Mouse (Mus musculus) lung, embryonic 15.5 days (tissue): ENCODE measurements around the gene Ppef2. TPM values are rescaled to one million over a fixed set of nuclear protein-coding genes. Genes with fewer than 3 reads are reported as not detected.

ENCODE experiments used
- ATAC-seq: fragments of 200-750 bp; cut with Nextera tagmentation; 2 replicates; pipeline ENCODE4 v1.8.0; 2017; ENCODE audit warnings: moderate number of reproducible peaks, borderline replicate concordance; ENCODE audit not compliant: low FRiP score, low TSS enrichment; ENCODE audit errors: extremely low read depth
- H3K27ac ChIP-seq: fragments of 300-500 bp; sonication (generic); 2 replicates; pipeline ENCODE4 v1.5.1; 2015; ENCODE audit warnings: moderate library complexity, mild to moderate bottlenecking, inconsistent platforms
- H3K27me3 ChIP-seq: fragments of 300-500 bp; sonication (generic); 2 replicates; pipeline ENCODE4 v1.6.1; 2015; ENCODE audit warnings: inconsistent platforms
- H3K36me3 ChIP-seq: fragments of 300-500 bp; sonication (generic); 2 replicates; pipeline ENCODE4 v1.6.1; 2015; ENCODE audit warnings: inconsistent platforms
- H3K4me1 ChIP-seq: fragments of 300-500 bp; sonication (generic); 2 replicates; pipeline ENCODE4 v1.6.1; 2015; ENCODE audit warnings: inconsistent platforms
- H3K4me2 ChIP-seq: fragments of 300-500 bp; sonication (generic); 2 replicates; pipeline ENCODE4 v1.6.1; 2015; ENCODE audit warnings: inconsistent platforms, mild to moderate bottlenecking, moderate library complexity
- H3K4me3 ChIP-seq: fragments of 300-500 bp; sonication (generic); 2 replicates; pipeline ENCODE4 v1.5.1; 2015; ENCODE audit warnings: mild to moderate bottlenecking, inconsistent platforms
- H3K9ac ChIP-seq: fragments of 300-500 bp; sonication (generic); 2 replicates; pipeline ENCODE4 v1.6.1; 2015; ENCODE audit warnings: inconsistent platforms
- H3K9me3 ChIP-seq: fragments of 300-500 bp; sonication (generic); 2 replicates; pipeline ENCODE4 v1.6.1; 2016; ENCODE audit warnings: inconsistent platforms
- WGBS: fragments of 180-500 bp; shearing (Covaris S2); methylation state at CpG from one replicate; pipeline ENCODE4 v1.1.7; 2015; 5-methylcytosine and 5-hydroxymethylcytosine counted together
- polyA plus RNA-seq: library from polyadenylated mRNA; unstranded; fragments of >200 nt; fragmentation: Nextera tagmentation; extraction: Ambion mirVana; gene quantifications from 2 replicates; pipeline ENCODE4 v1.2.1, GENCODE M21; 2015

Gene Ppef2
- polyA plus RNA-seq, 1 experiment from 2014 or later, result 0.16 TPM

- ATAC-seq, result no peak
- Histone ChIP-seq H3K9ac (no peak overlapping the region), H3K27ac (no peak overlapping the region), H3K36me3 (no peaks in the 10 kb centered on the region), H3K4me1 (no peaks in the 10 kb centered on the region; the same call in 1 of the 2 replicates), H3K4me2 (no peak overlapping the region), H3K9me3 (no peaks in the 10 kb centered on the region), H3K27me3 (no peaks in the 10 kb centered on the region), H3K4me3 (no peak overlapping the region)
- 80% methylated on average over 4 of the region's 4 CpGs for WGBS
These were observed 22.7 kb downstream of the Ppef2 start for GRCm38 (mm10) chr5:92233366-92233765.

GRCm38 (mm10) chr5:92231836-92232235 is 24.2 kb downstream of the Ppef2 start:
- Histone ChIP-seq H3K9ac (no peak overlapping the region), H3K4me2 (no peak overlapping the region), H3K4me3 (no peak overlapping the region), H3K9me3 (no peaks in the 10 kb centered on the region), H3K27ac (no peak overlapping the region), H3K4me1 (no peaks in the 10 kb centered on the region; the same call in 1 of the 2 replicates), H3K36me3 (no peaks in the 10 kb centered on the region), H3K27me3 (no peaks in the 10 kb centered on the region)
- ATAC-seq, result no peak
- WGBS, result 63% methylated on average over 10 of the region's 10 CpGs

GRCm38 (mm10) chr5:92230306-92230705 is 25.8 kb downstream of the Ppef2 start:
- 74% methylated on average over 11 of the region's 11 CpGs for WGBS
- ATAC-seq, result no peak
- Histone ChIP-seq H3K9ac (no peak overlapping the region), H3K4me1 (no peaks in the 10 kb centered on the region; the same call in 1 of the 2 replicates), H3K27ac (no peak overlapping the region), H3K4me3 (no peak overlapping the region), H3K36me3 (no peaks in the 10 kb centered on the region), H3K9me3 (no peaks in the 10 kb centered on the region), H3K27me3 (no peaks in the 10 kb centered on the region), H3K4me2 (no peak overlapping the region)

- Histone ChIP-seq H3K4me1 (no peaks in the 10 kb centered on the region), H3K27ac (no peak overlapping the region), H3K36me3 (no peaks in the 10 kb centered on the region), H3K4me2 (no peak overlapping the region), H3K4me3 (no peak overlapping the region), H3K9ac (no peak overlapping the region), H3K27me3 (no peaks in the 10 kb centered on the region), H3K9me3 (no peaks in the 10 kb centered on the region)
- WGBS, result 92% methylated on average over 3 of the region's 3 CpGs
- no peak for ATAC-seq
These were observed 26.6 kb downstream of the Ppef2 start for GRCm38 (mm10) chr5:92229514-92229913.

- no peak overlapping the region for H3K4me2 ChIP-seq
These were observed 27.3 kb downstream of the Ppef2 start for GRCm38 (mm10) chr5:92228776-92229175.

GRCm38 (mm10) chr5:92227782-92228181 is 28.3 kb downstream of the Ppef2 start:
- H3K4me2 ChIP-seq, result no peak overlapping the region
- no peak for ATAC-seq

More at GRCm38 (mm10) chr5:92228776-92229175, 27.3 kb downstream of the Ppef2 start:
- H3K27ac ChIP-seq, result no peak overlapping the region
- no peak overlapping the region for H3K4me3 ChIP-seq
- H3K9me3 ChIP-seq, result no peaks in the 10 kb centered on the region
- H3K4me1 ChIP-seq, result no peaks in the 10 kb centered on the region
- no peaks in the 10 kb centered on the region for H3K27me3 ChIP-seq
- no peak overlapping the region for H3K9ac ChIP-seq
- ATAC-seq, result no peak
- WGBS, result 29% methylated on average over 10 of the region's 10 CpGs
- no peaks in the 10 kb centered on the region for H3K36me3 ChIP-seq

GRCm38 (mm10) chr5:92220287-92220902 is 35.7 kb downstream of the Ppef2 start:
- H3K9me3 ChIP-seq, result no peaks in the 10 kb centered on the region
- H3K4me1 ChIP-seq, result no peaks in the 10 kb centered on the region
- no peak for ATAC-seq
- no peaks in the 10 kb centered on the region for H3K27me3 ChIP-seq
- no peak overlapping the region for H3K9ac ChIP-seq
- H3K4me2 ChIP-seq, result no peak overlapping the region
- 75% methylated on average over 8 of the region's 8 CpGs for WGBS
- H3K4me3 ChIP-seq, result no peak overlapping the region
- H3K36me3 ChIP-seq, result no peaks in the 10 kb centered on the region
- H3K27ac ChIP-seq, result no peak overlapping the region

More at GRCm38 (mm10) chr5:92227782-92228181, 28.3 kb downstream of the Ppef2 start:
- Histone ChIP-seq H3K9me3 (no peaks in the 10 kb centered on the region), H3K36me3 (no peaks in the 10 kb centered on the region), H3K27ac (no peak overlapping the region), H3K4me1 (no peaks in the 10 kb centered on the region), H3K9ac (no peak overlapping the region), H3K4me3 (no peak overlapping the region), H3K27me3 (no peaks in the 10 kb centered on the region)
- 70% methylated on average over 7 of the region's 7 CpGs for WGBS

- ATAC-seq, result no peak
- 62% methylated on average over 6 of the region's 6 CpGs for WGBS
- H3K36me3 ChIP-seq, result no peaks in the 10 kb centered on the region
- H3K9ac ChIP-seq, result no peak overlapping the region
- no peak overlapping the region for H3K4me2 ChIP-seq
- H3K4me1 ChIP-seq, result no peaks in the 10 kb centered on the region
- H3K4me3 ChIP-seq, result no peak overlapping the region
- no peak overlapping the region for H3K27ac ChIP-seq
- no peaks in the 10 kb centered on the region for H3K9me3 ChIP-seq
- no peaks in the 10 kb centered on the region for H3K27me3 ChIP-seq
These were observed 36.3 kb downstream of the Ppef2 start for GRCm38 (mm10) chr5:92219826-92220225.

GRCm38 (mm10) chr5:92218915-92219793 is 36.9 kb downstream of the Ppef2 start:
- WGBS, result 57% methylated on average over 17 of the region's 17 CpGs
- no peak overlapping the region for H3K27ac ChIP-seq
- no peak for ATAC-seq

GRCm38 (mm10) chr5:92215308-92215707 is 40.8 kb downstream of the Ppef2 start, which contains the start of gene U90926:
TSS of gene U90926 (minus strand) at chr5:92215408.
- WGBS, result 84% methylated on average over 4 of the region's 4 CpGs
- H3K27me3 ChIP-seq, result no peaks in the 10 kb centered on the region
- H3K4me2 ChIP-seq, result no peak within 1 kb of the TSS
- no peak within 1 kb of the TSS for H3K27ac ChIP-seq
- no peaks in the 10 kb centered on the region for H3K36me3 ChIP-seq
- ATAC-seq, result no peak
- no peaks in the 10 kb centered on the region for H3K4me1 ChIP-seq
- no peak within 1 kb of the TSS for H3K4me3 ChIP-seq
- H3K9ac ChIP-seq, result no peak within 1 kb of the TSS
- no peaks in the 10 kb centered on the region for H3K9me3 ChIP-seq

More at GRCm38 (mm10) chr5:92218915-92219793, 36.9 kb downstream of the Ppef2 start:
- no peaks in the 10 kb centered on the region for H3K4me1 ChIP-seq
- no peaks in the 10 kb centered on the region for H3K27me3 ChIP-seq
- no peak overlapping the region for H3K4me3 ChIP-seq
- H3K9ac ChIP-seq, result no peak overlapping the region
- H3K36me3 ChIP-seq, result no peaks in the 10 kb centered on the region
- no peak overlapping the region for H3K4me2 ChIP-seq
- H3K9me3 ChIP-seq, result no peaks in the 10 kb centered on the region

GRCm38 (mm10) chr5:92212231-92212630 is 43.8 kb downstream of the Ppef2 start:
- 80% methylated on average over 4 of the region's 4 CpGs for WGBS
- Histone ChIP-seq H3K4me3 (no peak overlapping the region), H3K4me2 (no peak overlapping the region), H3K27me3 (no peaks in the 10 kb centered on the region), H3K36me3 (no peaks in the 10 kb centered on the region), H3K4me1 (no peaks in the 10 kb centered on the region), H3K27ac (no peak overlapping the region), H3K9me3 (no peaks in the 10 kb centered on the region), H3K9ac (no peak overlapping the region)
- no peak for ATAC-seq

GRCm38 (mm10) chr5:92210205-92210604 is 45.9 kb downstream of the Ppef2 start:
- Histone ChIP-seq H3K27me3 (no peaks in the 10 kb centered on the region), H3K4me3 (no peak overlapping the region), H3K9ac (no peak overlapping the region), H3K4me2 (no peak overlapping the region), H3K36me3 (no peaks in the 10 kb centered on the region; the same call in 1 of the 2 replicates), H3K27ac (no peak overlapping the region), H3K4me1 (no peaks in the 10 kb centered on the region), H3K9me3 (no peaks in the 10 kb centered on the region)
- WGBS, result 62% methylated on average over 8 of the region's 8 CpGs
- ATAC-seq, result no peak
